Mouse (Mus musculus) forebrain, postnatal 0 days (tissue): ENCODE data around the gene Senp1. TPM values are rescaled to one million over a fixed set of nuclear protein-coding genes. Genes with fewer than 3 reads are reported as not detected.
A peak's percentile ranks its signal among the peaks of the same experiment; 100 is the strongest.

ENCODE experiments used
- ATAC-seq: fragments of 200-750 bp; cut with Nextera tagmentation; 2 replicates; pipeline ENCODE4 v1.8.0; 2017; ENCODE audit warnings: mild to moderate bottlenecking, moderate library complexity
- DNase-seq: peaks from one replicate; pipeline ENCODE4 v3.0.0-alpha.2; 2015
- H3K27ac ChIP-seq: fragments of 300-500 bp; sonication (generic); 2 replicates; pipeline ENCODE4 v1.5.1; 2014; ENCODE audit warnings: low read depth, mild to moderate bottlenecking, antibody characterized with exemption, low read length, moderate library complexity, mixed read lengths
- H3K27me3 ChIP-seq: fragments of 300-500 bp; sonication (generic); 2 replicates; pipeline ENCODE4 v1.6.1; 2014; ENCODE audit warnings: mild to moderate bottlenecking, low read length, mixed read lengths; ENCODE audit not compliant: insufficient read depth
- H3K36me3 ChIP-seq: fragments of 300-500 bp; sonication (generic); 2 replicates; pipeline ENCODE4 v1.6.1; 2014; ENCODE audit warnings: mild to moderate bottlenecking, moderate library complexity; ENCODE audit not compliant: insufficient read depth
- H3K4me1 ChIP-seq: fragments of 300-500 bp; sonication (generic); 2 replicates; pipeline ENCODE4 v1.6.1; 2014; ENCODE audit warnings: antibody characterized with exemption; ENCODE audit not compliant: insufficient read depth
- H3K4me2 ChIP-seq: fragments of 300-500 bp; sonication (generic); 2 replicates; pipeline ENCODE4 v1.6.1; 2014; ENCODE audit warnings: low read depth, mild to moderate bottlenecking, moderate library complexity
- H3K4me3 ChIP-seq: fragments of 300-500 bp; sonication (generic); 2 replicates; pipeline ENCODE4 v1.5.1; 2014; ENCODE audit warnings: low read depth, low read length, mixed read lengths
- H3K9ac ChIP-seq: fragments of 300-500 bp; sonication (generic); 2 replicates; pipeline ENCODE4 v1.6.1; 2014; ENCODE audit warnings: mild to moderate bottlenecking
- H3K9me3 ChIP-seq: fragments of 300-500 bp; sonication (generic); 2 replicates; pipeline ENCODE4 v1.6.1; 2016; ENCODE audit warnings: low read length
- CTCF ChIP-seq: sonication (generic); IDR thresholded peaks from 2 replicates; pipeline ENCODE4 v1.5.1; 2016; ENCODE audit warnings: antibody characterized with exemption, control low read depth, low read depth
- WGBS: fragments of 180-500 bp; shearing (Covaris S2); extraction: QIAGEN DNeasy Blood & Tissue Kit; methylation state at CpG from one replicate; pipeline ENCODE4 v1.1.7; 2014; 5-methylcytosine and 5-hydroxymethylcytosine counted together
- polyA plus RNA-seq: library from polyadenylated mRNA; unstranded; fragments of >200 nt; fragmentation: Nextera tagmentation; extraction: Ambion mirVana; gene quantifications from 2 replicates; pipeline ENCODE4 v1.2.1, GENCODE M21; 2015
- total RNA-seq: library from RNA; depleted of rRNA; stranded (reverse); fragments of >200 nt; gene quantifications from 2 replicates; pipeline ENCODE4 v1.2.3, GENCODE M21; 2014

Gene Senp1
- total and polyA plus RNA-seq, 2 experiments from 2014 or later: 12.2 to 19.8 TPM

DNA sequence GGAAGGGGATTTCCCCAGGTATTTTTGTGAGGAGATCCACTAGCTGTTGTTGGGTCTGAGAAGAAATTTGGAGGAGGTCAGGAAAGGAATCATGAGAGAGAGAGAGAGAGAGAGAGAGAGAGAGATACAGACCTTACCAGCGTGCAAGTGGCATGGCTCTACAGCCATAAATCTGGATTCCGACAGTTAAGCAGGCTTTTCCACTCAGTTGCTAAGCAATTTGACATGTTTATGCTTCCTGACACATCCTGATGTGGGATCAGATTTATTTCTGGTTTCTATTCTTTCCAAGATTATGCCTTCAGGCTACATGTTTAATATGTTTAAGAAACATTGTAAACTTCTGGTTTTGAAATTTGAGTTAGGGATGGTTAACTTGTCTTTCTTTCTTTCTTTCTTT, 71.7 kb downstream of the Senp1 start:
- Histone ChIP-seq H3K27me3 (no peaks in the 10 kb centered on the region), H3K36me3 (no peaks in the 10 kb centered on the region), H3K27ac (no peak overlapping the region), H3K4me2 (no peak overlapping the region), H3K9ac (no peak overlapping the region), H3K4me1 (peaks cover 2% of the 10 kb centered on the region; the same call in 1 of the 2 replicates), H3K9me3 (no peaks in the 10 kb centered on the region), H3K4me3 (no peak overlapping the region)
- no peak for TF ChIP-seq CTCF
- ATAC-seq (no peak), DNase-seq (no peak)
- 71% methylated on average over 2 of the region's 2 CpGs for WGBS

DNA sequence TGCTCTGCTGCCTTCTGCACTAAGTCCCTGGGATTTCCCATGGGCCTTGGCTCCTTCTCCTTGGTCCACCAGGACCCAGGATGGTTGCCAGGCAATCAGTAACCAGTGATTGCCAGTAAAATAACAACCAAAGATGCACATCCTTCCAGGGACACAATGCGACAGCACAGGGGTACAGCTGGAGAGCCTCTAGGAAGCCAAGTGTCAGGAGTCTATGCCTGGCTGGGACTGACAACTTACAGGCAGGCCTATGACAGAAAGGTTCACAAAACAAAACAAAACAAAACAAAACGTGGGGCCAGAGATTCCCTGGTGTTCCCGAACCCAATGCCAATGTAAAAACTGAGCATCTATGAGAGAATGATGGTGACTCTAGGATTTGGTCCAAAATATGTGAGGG, 74.5 kb downstream of the Senp1 start:
- Histone ChIP-seq H3K4me3 (no peak overlapping the region), H3K4me2 (no peak overlapping the region), H3K27me3 (no peaks in the 10 kb centered on the region), H3K4me1 (no peaks in the 10 kb centered on the region), H3K36me3 (no peaks in the 10 kb centered on the region), H3K27ac (no peak overlapping the region), H3K9me3 (no peaks in the 10 kb centered on the region), H3K9ac (no peak overlapping the region)
- no peak for TF ChIP-seq CTCF
- WGBS: 58% methylated on average over 3 of the region's 3 CpGs
- DNase-seq: no peak
- ATAC-seq: no peak

DNA sequence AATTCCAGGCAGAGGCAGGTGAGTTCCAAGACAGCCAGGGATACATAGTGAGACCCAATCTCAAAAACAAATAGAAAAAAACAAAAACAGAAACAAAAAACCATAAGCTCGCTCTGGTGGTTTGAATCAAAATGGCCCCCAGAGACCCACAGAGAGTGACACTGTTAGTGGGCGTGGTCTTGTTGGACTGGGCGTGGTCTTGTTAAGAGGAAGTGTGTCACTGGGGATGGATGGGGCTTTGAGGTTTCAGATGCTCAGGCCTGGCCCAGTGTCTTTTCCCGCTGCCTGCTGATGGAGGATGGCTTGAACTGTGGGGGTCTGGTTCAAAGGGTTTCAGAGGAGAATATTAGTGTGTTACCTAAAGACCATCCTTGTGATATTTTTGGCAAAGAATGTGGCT, 75.6 kb downstream of the Senp1 start:
- no peak overlapping the region for H3K27ac ChIP-seq
- no peaks in the 10 kb centered on the region for H3K27me3 ChIP-seq
- H3K4me2 ChIP-seq: no peak overlapping the region
- no peak for TF ChIP-seq CTCF
- no peak for DNase-seq
- H3K9ac ChIP-seq: no peak overlapping the region
- no peak for ATAC-seq
- H3K36me3 ChIP-seq: no peaks in the 10 kb centered on the region
- 82% methylated on average over 4 of the region's 4 CpGs for WGBS
- H3K4me3 ChIP-seq: no peak overlapping the region
- H3K4me1 ChIP-seq: no peaks in the 10 kb centered on the region
- no peaks in the 10 kb centered on the region for H3K9me3 ChIP-seq

DNA sequence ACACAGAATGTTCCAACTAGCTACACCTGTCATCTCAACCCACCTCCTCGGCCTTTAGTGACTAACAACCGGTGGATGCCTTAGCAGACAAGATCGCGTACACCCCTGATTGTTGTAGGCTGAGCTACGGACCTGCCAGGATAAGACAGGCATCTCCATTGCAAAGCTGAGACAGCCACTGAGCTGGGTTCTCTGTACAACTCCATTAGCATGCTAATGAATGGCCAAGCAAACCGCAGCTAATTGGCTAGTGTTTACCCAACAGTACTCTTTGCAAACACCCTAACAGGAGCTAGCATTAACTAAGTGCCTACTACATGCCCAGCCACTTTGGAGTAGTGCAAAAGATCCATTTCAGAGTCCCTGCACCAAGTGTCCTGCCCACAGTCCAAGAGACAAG, 80.7 kb downstream of the Senp1 start:
- 29% methylated on average over 6 of the region's 6 CpGs for WGBS
- no peak for ATAC-seq

DNA sequence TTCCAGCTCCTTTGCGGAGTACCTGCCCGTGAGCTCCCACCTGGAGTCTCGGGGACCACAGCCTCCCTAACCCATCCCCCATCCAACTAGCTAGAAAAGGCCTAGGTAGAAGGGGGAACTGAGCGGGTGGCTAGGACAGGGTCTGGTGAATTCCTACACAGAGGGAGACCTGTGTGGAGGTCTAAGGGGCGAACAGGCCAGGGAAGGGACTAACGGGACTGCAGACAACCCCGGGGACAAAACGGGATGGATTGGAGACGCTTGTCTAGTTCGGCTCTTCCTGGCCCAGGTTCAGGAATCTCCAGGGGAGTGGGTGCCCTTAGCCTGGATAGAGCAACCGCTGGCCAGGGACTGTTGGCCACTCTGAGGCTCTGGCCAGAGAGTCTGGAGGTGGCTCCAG, 88.4 kb downstream of the Senp1 start:
- H3K27me3 ChIP-seq: peaks cover 32% of the 10 kb centered on the region
- H3K36me3 ChIP-seq: no peaks in the 10 kb centered on the region
- ATAC-seq: no peak
- H3K4me2 ChIP-seq: peak overlapping the region; percentile 85; the same call in 1 of the 2 replicates
- no peak for DNase-seq
- WGBS: 21% methylated on average over 11 of the region's 11 CpGs
- peaks cover 29% of the 10 kb centered on the region for H3K4me1 ChIP-seq
- no peak overlapping the region for H3K9ac ChIP-seq
- no peak overlapping the region for H3K4me3 ChIP-seq
- TF ChIP-seq CTCF: no peak
- no peaks in the 10 kb centered on the region for H3K9me3 ChIP-seq
- no peak overlapping the region for H3K27ac ChIP-seq

More for the DNA sequence above, 80.7 kb downstream of the Senp1 start:
- no peak for TF ChIP-seq CTCF
- Histone ChIP-seq H3K4me2 (no peak overlapping the region), H3K27ac (no peak overlapping the region), H3K36me3 (no peaks in the 10 kb centered on the region), H3K9ac (no peak overlapping the region), H3K27me3 (no peaks in the 10 kb centered on the region), H3K4me1 (no peaks in the 10 kb centered on the region), H3K4me3 (no peak overlapping the region), H3K9me3 (no peaks in the 10 kb centered on the region)
- DNase-seq: no peak

DNA sequence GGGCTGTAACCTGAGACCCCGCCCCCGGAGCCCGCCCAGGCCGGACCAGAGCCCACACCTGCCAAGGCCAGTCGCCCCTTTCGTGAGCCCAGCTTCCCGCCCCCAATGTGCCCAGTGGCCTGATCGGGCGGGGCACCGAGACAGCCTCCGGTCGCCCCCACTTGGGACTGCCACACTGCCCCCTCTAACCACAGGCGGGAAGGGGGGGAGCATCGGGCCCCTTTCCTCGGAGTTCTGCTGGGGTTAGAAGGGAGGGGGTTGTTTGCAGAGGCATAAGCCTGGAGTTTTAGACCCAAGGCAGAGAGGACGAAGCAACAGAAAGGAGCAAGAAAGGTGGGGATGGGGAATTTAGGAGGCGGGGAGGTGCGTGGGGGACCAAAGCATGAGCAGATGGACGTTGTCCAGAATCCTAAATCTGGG, 88.8 kb downstream of the Senp1 start:
- Histone ChIP-seq H3K27ac (no peak overlapping the region), H3K4me2 (peak overlapping the region; percentile 85), H3K9ac (peak overlapping the region; percentile 48), H3K9me3 (no peaks in the 10 kb centered on the region), H3K36me3 (no peaks in the 10 kb centered on the region), H3K4me3 (peak overlapping the region; percentile 37), H3K27me3 (peaks cover 35% of the 10 kb centered on the region), H3K4me1 (peaks cover 29% of the 10 kb centered on the region)
- ATAC-seq (no peak), DNase-seq (no peak)
- no peak for TF ChIP-seq CTCF
- 3% methylated on average over 19 of the region's 19 CpGs for WGBS

DNA sequence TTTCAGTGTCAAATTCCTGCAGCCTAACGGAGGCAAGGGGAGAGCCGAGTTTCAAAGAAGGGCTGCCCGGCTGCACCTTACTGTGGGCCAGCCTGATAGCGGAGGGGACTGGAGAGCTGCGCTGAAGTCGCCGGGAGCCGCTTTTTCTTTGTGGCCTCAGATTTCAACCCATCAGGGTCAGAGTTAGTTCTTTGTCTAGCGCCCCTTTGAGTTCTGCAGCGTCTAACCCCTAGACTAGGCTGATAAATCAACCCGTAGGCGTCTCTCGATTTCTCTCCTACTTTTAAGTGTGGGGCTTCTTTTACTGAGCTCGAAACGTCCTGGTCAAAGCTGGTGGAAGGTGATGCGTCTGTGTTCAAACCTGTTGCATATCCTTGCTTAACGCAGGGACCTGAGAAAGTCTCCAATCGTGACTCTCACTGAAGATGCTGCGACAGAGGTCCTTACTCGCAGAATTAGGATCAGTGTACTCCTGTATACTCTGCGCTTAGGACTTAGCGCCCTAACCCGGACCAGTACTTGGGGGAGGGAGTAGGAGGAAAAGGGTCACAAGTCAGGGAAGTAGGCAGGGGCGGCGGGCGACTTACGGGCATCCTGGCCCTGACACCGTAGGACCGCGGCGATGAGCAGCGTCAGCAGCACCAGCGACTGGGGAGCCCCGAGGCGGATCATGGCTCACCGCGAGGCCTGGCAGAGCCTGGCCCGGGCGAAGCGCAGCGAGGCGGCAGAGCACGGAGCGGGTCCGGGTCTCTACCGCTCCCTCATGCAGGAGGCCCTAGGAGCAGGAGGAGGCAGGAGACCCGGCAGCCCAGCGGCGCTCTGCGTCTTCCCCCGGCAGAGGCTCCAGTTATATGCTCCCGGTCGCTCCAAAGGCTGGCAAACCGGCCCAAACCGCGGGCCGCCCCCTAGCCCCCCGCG, 89.5 kb downstream of the Senp1 start, which contains the start of gene Col2a1:
TSS of gene Col2a1 (minus strand) at position 874 of the 918 bp plus-strand sequence.
- Histone ChIP-seq H3K9ac (peak within 1 kb of the TSS; percentile 48), H3K27ac (no peak within 1 kb of the TSS), H3K36me3 (no peaks in the 10 kb centered on the region), H3K9me3 (no peaks in the 10 kb centered on the region), H3K27me3 (peaks cover 35% of the 10 kb centered on the region), H3K4me3 (peak within 1 kb of the TSS; percentile 37), H3K4me2 (peak within 1 kb of the TSS; percentile 85), H3K4me1 (peaks cover 29% of the 10 kb centered on the region)
- 2% methylated on average over 59 of the region's 59 CpGs for WGBS
- DNase-seq: peak; percentile 47
- ATAC-seq: peak; percentile 68; the same call in 1 of the 2 replicates
- TF ChIP-seq CTCF: no peak
